Comparison of ENCODE assay signal across 8 mouse cellular contexts in genomic region chr3:51364703-51365516, GRCm38 (mm10). TPM values are rescaled to one million over a fixed set of nuclear protein-coding genes. Genes with fewer than 3 reads are reported as not detected.
DNase-seq lines count a peak whose midpoint lies in the region; ATAC-seq lines count a peak whose summit lies in the region.

No protein-coding gene starts in this region.

- 0 out of 2 replicates have a peak, but pooled peaks cover 4% of the 10 kb centered on the region for H3K4me1 ChIP-seq in intestine, embryonic 14.5 days (replicated peaks; ENCODE audit: control insufficient read depth, insufficient read depth, low read length)
- peaks cover 46% of the 10 kb centered on the region for H3K4me1 ChIP-seq in megakaryocyte, embryonic 14.5 days

- DNase-seq in adrenal gland, adult 2 months = peak; percentile 87
- peak; percentile 87 for DNase-seq in embryo, embryonic 11 days
- DNase-seq in gastrocnemius, postnatal 14 days = peak; percentile 70
- peak; percentile 90 for DNase-seq in intestine, embryonic 14.5 days (ENCODE audit: low spot score)
- DNase-seq in left cerebral cortex, postnatal 10 days (ENCODE audit: extremely low spot score in 1 of 2, low spot score in 2 of 2) = peak; percentile 77 to 85
- peak; percentile 83 to 86 for DNase-seq in right cerebral cortex, adult 2 months (ENCODE audit: low spot score in 2 of 2)
- DNase-seq in urinary bladder, postnatal 14 days (ENCODE audit: low spot score) = peak; percentile 71

- intact Hi-C loops in gastrocnemius, postnatal 14 days (cut with DNase I; ENCODE audit: low total_unique reads) = no loop called here
- intact Hi-C loops in left cerebral cortex, postnatal 10 days (cut with DNase I) = loop anchor here (2.0 to 5.0 kb wide), 2 partner anchors 76 to 133 kb away; no protein-coding TSS in a partner anchor

- whole genome bisulfite sequencing in intestine, embryonic 14.5 days = 7% methylated on average over 31 of the region's 31 CpGs

- H3K9ac ChIP-seq in intestine, embryonic 14.5 days (ENCODE audit: low read length) = peak overlapping the region; percentile 50

- H3K27ac ChIP-seq in intestine, embryonic 14.5 days (ENCODE audit: low read depth) = 0 out of 2 replicates have a peak overlapping the region, but pooled peaks have one; percentile 9

- peak; percentile 75; the same call in 1 of the 2 replicates for ATAC-seq in intestine, embryonic 14.5 days (replicated peaks; ENCODE audit: low FRiP score, low TSS enrichment, low read depth)

- H3K9me3 ChIP-seq in intestine, embryonic 14.5 days (ENCODE audit: control insufficient read depth, low read length) = no peaks in the 10 kb centered on the region
- peaks cover 12% of the 10 kb centered on the region for H3K9me3 ChIP-seq in megakaryocyte, embryonic 14.5 days

- peak overlapping the region; percentile 49 for H3K4me3 ChIP-seq in intestine, embryonic 14.5 days (ENCODE audit: low read depth, low read length)
- peak overlapping the region; percentile 91 for H3K4me3 ChIP-seq in megakaryocyte, embryonic 14.5 days (replicated peaks)

- no peaks in the 10 kb centered on the region for H3K36me3 ChIP-seq in intestine, embryonic 14.5 days (ENCODE audit: control insufficient read depth, insufficient read depth, low read length)
- no peaks in the 10 kb centered on the region for H3K36me3 ChIP-seq in megakaryocyte, embryonic 14.5 days (replicated peaks; ENCODE audit: low read length)

- H3K27me3 ChIP-seq in intestine, embryonic 14.5 days (replicated peaks; ENCODE audit: control insufficient read depth, insufficient read depth, low read length) = 0 out of 2 replicates have a peak, but pooled peaks cover 3% of the 10 kb centered on the region
- H3K27me3 ChIP-seq in megakaryocyte, embryonic 14.5 days (replicated peaks) = peaks cover 16% of the 10 kb centered on the region

- H3K4me2 ChIP-seq in intestine, embryonic 14.5 days (ENCODE audit: low read length) = peak overlapping the region; percentile 77

RNA-seq across cellular contexts. Expression of gene Elf2, which starts 24.4 kb away (rescaled TPM):
- 10 to 100 TPM; 66.3 to 70.8 TPM for total RNA-seq in adrenal gland, adult 2 months (2021)
- 30.7 and 39.1 TPM in 2 replicates for polyA plus RNA-seq in adrenal gland, adult 2 months (2012; rRNA removed)
- total RNA-seq in gastrocnemius, postnatal 14 days (2021) = 10 to 100 TPM; 43.5 to 43.6 TPM
- 57.4 and 65.1 TPM in 2 replicates for polyA plus RNA-seq in intestine, embryonic 14.5 days (2014; fragmentation: Nextera tagmentation; extraction: Ambion mirVana)
- total RNA-seq in left cerebral cortex, postnatal 10 days (2021) = 10 to 100 TPM; 24.6 to 26.5 TPM
- polyA plus RNA-seq in megakaryocyte, embryonic 14.5 days (2012; ENCODE audit: insufficient read depth, low replicate concordance) = 1.5 and 8.7 TPM in 2 replicates

RNA-seq across cellular contexts. Expression of gene Mgarp, which starts 31.6 kb away (rescaled TPM):
- total RNA-seq in adrenal gland, adult 2 months (2021) = 1,000 to 10,000 TPM in 1 of 2 experiments, 100 to 1,000 TPM in 1; 689 to 1,037 TPM
- 297 and 312 TPM in 2 replicates for polyA plus RNA-seq in adrenal gland, adult 2 months (2012; rRNA removed)
- under 1 TPM; 0.24 to 0.29 TPM for total RNA-seq in gastrocnemius, postnatal 14 days (2021)
- 4.6 and 4.8 TPM in 2 replicates for polyA plus RNA-seq in intestine, embryonic 14.5 days (2014; fragmentation: Nextera tagmentation; extraction: Ambion mirVana)
- total RNA-seq in left cerebral cortex, postnatal 10 days (2021) = not detected
- polyA plus RNA-seq in megakaryocyte, embryonic 14.5 days (2012; ENCODE audit: insufficient read depth, low replicate concordance) = 6.5 TPM in 1 of 2 replicates, not detected in the other

RNA-seq across cellular contexts. Expression of gene Ndufc1, which starts 43.9 kb away (rescaled TPM):
- total RNA-seq in adrenal gland, adult 2 months (2021) = 100 to 1,000 TPM; 705 to 794 TPM
- 237 and 341 TPM in 2 replicates for polyA plus RNA-seq in adrenal gland, adult 2 months (2012; rRNA removed)
- 1,000 to 10,000 TPM; 1,012 to 1,143 TPM for total RNA-seq in gastrocnemius, postnatal 14 days (2021)
- 751 and 824 TPM in 2 replicates for polyA plus RNA-seq in intestine, embryonic 14.5 days (2014; fragmentation: Nextera tagmentation; extraction: Ambion mirVana)
- 100 to 1,000 TPM; 341 to 350 TPM for total RNA-seq in left cerebral cortex, postnatal 10 days (2021)
- 15.6 and 41.0 TPM in 2 replicates for polyA plus RNA-seq in megakaryocyte, embryonic 14.5 days (2012; ENCODE audit: insufficient read depth, low replicate concordance)

RNA-seq across cellular contexts. Expression of gene Naa15, which starts 50.0 kb away (rescaled TPM):
- total RNA-seq in adrenal gland, adult 2 months (2021) = 10 to 100 TPM; 39.5 to 63.8 TPM
- polyA plus RNA-seq in adrenal gland, adult 2 months (2012; rRNA removed) = 0.46 and 0.59 TPM in 2 replicates
- total RNA-seq in gastrocnemius, postnatal 14 days (2021) = 10 to 100 TPM; 37.9 to 55.4 TPM
- 37.3 and 42.1 TPM in 2 replicates for polyA plus RNA-seq in intestine, embryonic 14.5 days (2014; fragmentation: Nextera tagmentation; extraction: Ambion mirVana)
- total RNA-seq in left cerebral cortex, postnatal 10 days (2021) = 10 to 100 TPM; 48.0 to 56.5 TPM
- 1.7 and 10.5 TPM in 2 replicates for polyA plus RNA-seq in megakaryocyte, embryonic 14.5 days (2012; ENCODE audit: insufficient read depth, low replicate concordance)

Comparison
In these comparisons a context has a peak if more than half of its experiments do, and no peak if none do; other contexts are left out.
1. Peak in every context shown above with its lines: DNase-seq, ATAC-seq, H3K4me3 ChIP-seq and H3K27ac ChIP-seq.
2. RNA of gene Mgarp, which starts 31.6 kb away (total RNA-seq): 689 to 1,037 TPM in adrenal gland, adult 2 months; 0.24 to 0.29 TPM in gastrocnemius, postnatal 14 days and not detected in left cerebral cortex, postnatal 10 days; every median in the first group is over 100 times any median in the second.